Mouse (Mus musculus): ENCODE results near the gene Olfr1012. TPM values are rescaled to one million over a fixed set of nuclear protein-coding genes. Genes with fewer than 3 reads are reported as not detected.

Olfr1012 gene
- not detected for total RNA-seq (2021)
- polyA plus RNA-seq (2012; rRNA removed) = not detected in 2 replicates
- long read RNA-seq = 0 reads

GRCm38 (mm10) chr2:85762666-85763065 is at the start of gene Olfr1012:
TSS of gene Olfr1012 (minus strand) at chr2:85762766.
- no peaks in the 10 kb centered on the region for H3K36me3 ChIP-seq (ENCODE audit: control insufficient read depth, insufficient read depth, low read length)
- H3K27ac ChIP-seq = no peak within 1 kb of the TSS
- DNase-seq = no peak
- 35% methylated on average over 1 of the region's 1 CpGs for WGBS
- H3K4me3 ChIP-seq = no peak within 1 kb of the TSS
- H3K27me3 ChIP-seq (ENCODE audit: control insufficient read depth, insufficient read depth, low read length) = no peaks in the 10 kb centered on the region
- no peaks in the 10 kb centered on the region for H3K79me2 ChIP-seq (replicated peaks; ENCODE audit: control insufficient read depth, insufficient read depth, low read length)
- no peak for TF ChIP-seq POLR2A (IDR thresholded peaks at IDR 0.05; ENCODE audit: insufficient read depth, low read depth, low read length)
- no peak for TF ChIP-seq EP300 (IDR thresholded peaks at IDR 0.05; ENCODE audit: insufficient read depth, low read depth, low read length)
- no peak for TF ChIP-seq CTCF (IDR thresholded peaks at IDR 0.05)
- no peaks in the 10 kb centered on the region for H3K4me1 ChIP-seq (ENCODE audit: control insufficient read depth, insufficient read depth, low read length)
- intact Hi-C loops (cut with DNase I) = no loop called here
- H3K9ac ChIP-seq (ENCODE audit: low read depth, low read length) = no peak within 1 kb of the TSS

- no peaks in the 10 kb centered on the region for H3K4me1 ChIP-seq (ENCODE audit: control insufficient read depth, insufficient read depth, low read length)
- DNase-seq = no peak
- H3K27me3 ChIP-seq (ENCODE audit: control insufficient read depth, insufficient read depth, low read length) = no peaks in the 10 kb centered on the region
- no peak overlapping the region for H3K4me3 ChIP-seq
- no peaks in the 10 kb centered on the region for H3K36me3 ChIP-seq (ENCODE audit: control insufficient read depth, insufficient read depth, low read length)
- intact Hi-C loops (cut with DNase I) = no loop called here
- TF ChIP-seq CTCF (IDR thresholded peaks at IDR 0.05) = no peak
- no peak for TF ChIP-seq EP300 (IDR thresholded peaks at IDR 0.05; ENCODE audit: insufficient read depth, low read depth, low read length)
- no peak for TF ChIP-seq POLR2A (IDR thresholded peaks at IDR 0.05; ENCODE audit: insufficient read depth, low read depth, low read length)
- WGBS = 58% methylated on average over 4 of the region's 4 CpGs
- no peak overlapping the region for H3K9ac ChIP-seq (ENCODE audit: low read depth, low read length)
- H3K27ac ChIP-seq = no peak overlapping the region
- H3K79me2 ChIP-seq (replicated peaks; ENCODE audit: control insufficient read depth, insufficient read depth, low read length) = no peaks in the 10 kb centered on the region
Observed at GRCm38 (mm10) chr2:85804501-85804900, 41.9 kb upstream of the Olfr1012 start.

- H3K4me3 ChIP-seq = no peak within 1 kb of the TSS
- no peak for DNase-seq
- WGBS = 80% methylated on average over 2 of the region's 2 CpGs
- no peak for TF ChIP-seq EP300 (IDR thresholded peaks at IDR 0.05; ENCODE audit: insufficient read depth, low read depth, low read length)
- TF ChIP-seq POLR2A (IDR thresholded peaks at IDR 0.05; ENCODE audit: insufficient read depth, low read depth, low read length) = no peak
- TF ChIP-seq CTCF (IDR thresholded peaks at IDR 0.05) = no peak
- no peak within 1 kb of the TSS for H3K9ac ChIP-seq (ENCODE audit: low read depth, low read length)
- H3K27me3 ChIP-seq (ENCODE audit: control insufficient read depth, insufficient read depth, low read length) = no peaks in the 10 kb centered on the region
- H3K27ac ChIP-seq = no peak within 1 kb of the TSS
- no peaks in the 10 kb centered on the region for H3K4me1 ChIP-seq (ENCODE audit: control insufficient read depth, insufficient read depth, low read length)
- no peaks in the 10 kb centered on the region for H3K36me3 ChIP-seq (ENCODE audit: control insufficient read depth, insufficient read depth, low read length)
- intact Hi-C loops (cut with DNase I) = no loop called here
- no peaks in the 10 kb centered on the region for H3K79me2 ChIP-seq (replicated peaks; ENCODE audit: control insufficient read depth, insufficient read depth, low read length)
Observed at GRCm38 (mm10) chr2:85802444-85802843, 39.9 kb upstream of the Olfr1012 start, which contains the start of gene Olfr1016. TSS of gene Olfr1016 (minus strand) at chr2:85802544.

- Histone ChIP-seq H3K4me1 (ENCODE audit: control insufficient read depth, insufficient read depth, low read length) (no peaks in the 10 kb centered on the region), H3K27ac (no peak overlapping the region), H3K36me3 (ENCODE audit: control insufficient read depth, insufficient read depth, low read length) (no peaks in the 10 kb centered on the region), H3K79me2 (replicated peaks; ENCODE audit: control insufficient read depth, insufficient read depth, low read length) (no peaks in the 10 kb centered on the region), H3K27me3 (ENCODE audit: control insufficient read depth, insufficient read depth, low read length) (no peaks in the 10 kb centered on the region), H3K4me3 (no peak overlapping the region), H3K9ac (ENCODE audit: low read depth, low read length) (no peak overlapping the region)
- WGBS = 65% methylated on average over 2 of the region's 2 CpGs
- no peak for DNase-seq
- intact Hi-C loops (cut with DNase I) = no loop called here
- no peak for TF ChIP-seq CTCF (IDR thresholded peaks at IDR 0.05)
- TF ChIP-seq EP300 (IDR thresholded peaks at IDR 0.05; ENCODE audit: insufficient read depth, low read depth, low read length) = no peak
- TF ChIP-seq POLR2A (IDR thresholded peaks at IDR 0.05; ENCODE audit: insufficient read depth, low read depth, low read length) = no peak
Observed at GRCm38 (mm10) chr2:85792331-85792730, 29.8 kb upstream of the Olfr1012 start.

- no peaks in the 10 kb centered on the region for H3K36me3 ChIP-seq (ENCODE audit: control insufficient read depth, insufficient read depth, low read length)
- TF ChIP-seq CTCF (IDR thresholded peaks at IDR 0.05) (no peak), EP300 (IDR thresholded peaks at IDR 0.05; ENCODE audit: insufficient read depth, low read depth, low read length) (no peak), POLR2A (IDR thresholded peaks at IDR 0.05; ENCODE audit: insufficient read depth, low read depth, low read length) (no peak)
- no peaks in the 10 kb centered on the region for H3K4me1 ChIP-seq (ENCODE audit: control insufficient read depth, insufficient read depth, low read length)
- no peaks in the 10 kb centered on the region for H3K79me2 ChIP-seq (replicated peaks; ENCODE audit: control insufficient read depth, insufficient read depth, low read length)
- no peaks in the 10 kb centered on the region for H3K27me3 ChIP-seq (ENCODE audit: control insufficient read depth, insufficient read depth, low read length)
- intact Hi-C loops (cut with DNase I) = no loop called here
- H3K4me3 ChIP-seq = no peak within 1 kb of the TSS
- no peak within 1 kb of the TSS for H3K27ac ChIP-seq
- DNase-seq = no peak
- H3K9ac ChIP-seq (ENCODE audit: low read depth, low read length) = no peak within 1 kb of the TSS
Observed at GRCm38 (mm10) chr2:85781717-85782116, 19.2 kb upstream of the Olfr1012 start, which contains the start of gene Olfr1015. TSS of gene Olfr1015 (plus strand) at chr2:85782017.

GRCm38 (mm10) chr2:85772413-85772812 is 9.8 kb upstream of the Olfr1012 start, which contains the start of gene Olfr1014:
TSS of gene Olfr1014 (plus strand) at chr2:85772713.
- intact Hi-C loops (cut with DNase I) = no loop called here
- no peak for TF ChIP-seq EP300 (IDR thresholded peaks at IDR 0.05; ENCODE audit: insufficient read depth, low read depth, low read length)
- no peak for TF ChIP-seq CTCF (IDR thresholded peaks at IDR 0.05)
- no peak within 1 kb of the TSS for H3K9ac ChIP-seq (ENCODE audit: low read depth, low read length)

More at GRCm38 (mm10) chr2:85772413-85772812, 9.8 kb upstream of the Olfr1012 start, which contains the start of gene Olfr1014:
- no peaks in the 10 kb centered on the region for H3K4me1 ChIP-seq (ENCODE audit: control insufficient read depth, insufficient read depth, low read length)
- DNase-seq = no peak
- H3K27ac ChIP-seq = no peak within 1 kb of the TSS
- H3K4me3 ChIP-seq = no peak within 1 kb of the TSS
- no peaks in the 10 kb centered on the region for H3K36me3 ChIP-seq (ENCODE audit: control insufficient read depth, insufficient read depth, low read length)
- no peaks in the 10 kb centered on the region for H3K79me2 ChIP-seq (replicated peaks; ENCODE audit: control insufficient read depth, insufficient read depth, low read length)
- no peaks in the 10 kb centered on the region for H3K27me3 ChIP-seq (ENCODE audit: control insufficient read depth, insufficient read depth, low read length)

All from heart, adult 2 months (tissue).